Mouse (Mus musculus) stomach, postnatal 0 days (tissue): Measurements from ENCODE around the gene Sdsl.

Source experiments
- CTCF ChIP-seq: IDR thresholded peaks from 2 replicates; pipeline ENCODE4 v1.5.1; 2016; ENCODE audit warnings: antibody characterized with exemption, low read depth, mild to moderate bottlenecking, moderate library complexity
- EP300 ChIP-seq: optimal IDR thresholded peaks from 2 replicates; pipeline ENCODE3; 2016; ENCODE audit warnings: antibody characterized with exemption

DNA sequence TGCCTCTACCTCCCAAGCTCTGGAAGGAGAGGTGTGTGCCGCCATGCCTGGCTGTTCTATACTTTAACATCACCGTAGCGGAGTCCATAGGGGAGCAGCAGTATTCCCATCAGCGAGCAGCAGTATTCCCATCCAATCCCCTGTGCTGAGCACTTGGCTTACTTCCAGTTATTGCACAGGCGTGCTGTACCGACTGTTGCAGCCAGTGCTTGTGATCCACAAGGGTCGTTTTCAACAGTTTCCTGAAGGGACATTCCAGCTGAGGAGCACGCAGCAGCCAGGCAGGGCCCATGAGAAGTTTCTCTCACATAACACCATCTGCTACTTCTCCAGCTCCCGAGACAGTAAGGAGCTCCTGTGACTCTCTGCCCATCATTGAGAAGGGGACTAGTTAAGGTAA is 33.9 kb upstream of the Sdsl start:
- TF ChIP-seq CTCF (no peak), EP300 (no peak)
